Mouse (Mus musculus) E14TG2a.4 (cell line): Measurements from ENCODE around the gene Kif26b.

ENCODE experiments used
- H3K27me3 ChIP-seq: 2 replicates; pipeline ENCODE4 v1.6.1; 2014; ENCODE audit warnings: low read length, control low read depth; ENCODE audit not compliant: insufficient read depth
- H3K36me3 ChIP-seq: 2 replicates; pipeline ENCODE4 v1.6.1; 2014; ENCODE audit warnings: low read length, control low read depth; ENCODE audit not compliant: insufficient read depth
- H3K4me1 ChIP-seq: replicated peaks from 2 replicates; pipeline ENCODE4 v1.6.1; 2014; ENCODE audit warnings: low read depth, low read length, control low read depth
- H3K4me3 ChIP-seq: replicated peaks from 2 replicates; pipeline ENCODE4 v1.5.1; 2014; ENCODE audit warnings: mild to moderate bottlenecking, low read length
- H3K9me3 ChIP-seq: 2 replicates; pipeline ENCODE4 v1.6.1; 2014; ENCODE audit warnings: low read length, control low read depth
- CTCF ChIP-seq: conservative IDR thresholded peaks from 2 replicates; pipeline ENCODE4 v1.5.1; 2014; ENCODE audit warnings: low read length
- NANOG ChIP-seq: IDR thresholded peaks from 2 replicates; pipeline ENCODE4 v1.6.1; 2014; ENCODE audit warnings: borderline replicate concordance, low read length, mixed read lengths
- POU5F1 ChIP-seq: IDR thresholded peaks from 2 replicates; pipeline ENCODE4 v1.6.1; 2014; ENCODE audit warnings: low read length, borderline replicate concordance

Gene Kif26b

DNA sequence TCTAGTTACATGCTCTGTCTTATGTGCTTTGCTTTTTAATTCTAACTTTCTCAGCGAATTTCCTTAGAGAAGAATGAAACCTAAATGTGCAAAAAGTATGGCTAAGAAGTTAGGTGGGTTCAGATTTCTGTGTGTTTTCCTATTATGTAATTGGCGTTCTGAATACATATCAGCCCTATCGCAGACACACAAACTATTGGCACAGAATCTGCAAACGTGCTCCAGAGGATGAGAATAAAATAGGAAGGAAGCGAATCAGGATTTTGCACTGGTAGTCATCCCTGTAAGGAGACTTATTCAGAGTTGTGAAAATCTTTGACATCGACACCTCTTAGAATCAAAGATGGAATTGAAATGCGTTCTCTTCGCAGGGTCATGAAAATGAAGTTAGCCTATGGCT, 270.0 kb downstream of the Kif26b start:
- H3K9me3 ChIP-seq = no peaks in the 10 kb centered on the region
- no peak for TF ChIP-seq POU5F1
- no peak for TF ChIP-seq NANOG
- TF ChIP-seq CTCF = no peak
- peaks cover 20% of the 10 kb centered on the region for H3K27me3 ChIP-seq
- no peak overlapping the region for H3K4me3 ChIP-seq
- H3K4me1 ChIP-seq = no peaks in the 10 kb centered on the region
- H3K36me3 ChIP-seq = no peaks in the 10 kb centered on the region

DNA sequence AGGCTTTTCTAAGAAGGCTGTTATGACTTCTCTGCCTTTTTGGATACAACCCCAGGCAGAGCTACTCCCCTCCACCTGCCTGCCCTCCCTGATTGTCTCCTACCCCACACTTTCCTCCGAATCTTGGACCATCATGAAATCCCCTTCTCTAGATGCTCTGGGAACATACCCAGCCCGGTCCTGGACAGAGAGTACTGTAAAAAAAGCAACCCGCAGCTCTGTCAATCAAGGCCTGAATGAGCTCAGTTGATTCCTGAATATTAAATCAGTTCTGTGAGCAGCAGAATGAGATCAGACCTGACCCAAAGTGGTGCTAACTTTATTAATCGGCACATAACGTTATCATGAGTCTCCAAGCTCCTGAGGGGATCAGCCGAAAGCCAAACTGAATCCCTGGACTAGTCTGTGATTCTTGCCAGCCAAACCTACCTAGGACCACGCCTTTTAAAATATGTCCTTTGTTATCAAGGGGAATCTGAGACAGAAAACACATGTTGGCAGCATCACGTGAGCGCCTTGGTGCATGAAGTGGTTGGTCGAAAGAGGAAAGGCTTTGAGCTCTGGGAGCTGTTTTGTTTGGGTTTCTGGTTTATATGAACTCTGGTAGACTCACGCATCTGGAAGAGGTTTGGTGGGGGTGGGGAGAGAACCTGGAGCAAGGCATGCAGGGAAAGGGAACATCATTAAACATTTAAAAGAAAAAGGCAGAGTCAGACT, 271.1 kb downstream of the Kif26b start:
- H3K27me3 ChIP-seq = peaks cover 20% of the 10 kb centered on the region
- H3K4me3 ChIP-seq = no peak overlapping the region
- TF ChIP-seq CTCF = no peak
- no peak for TF ChIP-seq POU5F1
- TF ChIP-seq NANOG = no peak
- no peaks in the 10 kb centered on the region for H3K4me1 ChIP-seq
- no peaks in the 10 kb centered on the region for H3K36me3 ChIP-seq
- H3K9me3 ChIP-seq = no peaks in the 10 kb centered on the region

DNA sequence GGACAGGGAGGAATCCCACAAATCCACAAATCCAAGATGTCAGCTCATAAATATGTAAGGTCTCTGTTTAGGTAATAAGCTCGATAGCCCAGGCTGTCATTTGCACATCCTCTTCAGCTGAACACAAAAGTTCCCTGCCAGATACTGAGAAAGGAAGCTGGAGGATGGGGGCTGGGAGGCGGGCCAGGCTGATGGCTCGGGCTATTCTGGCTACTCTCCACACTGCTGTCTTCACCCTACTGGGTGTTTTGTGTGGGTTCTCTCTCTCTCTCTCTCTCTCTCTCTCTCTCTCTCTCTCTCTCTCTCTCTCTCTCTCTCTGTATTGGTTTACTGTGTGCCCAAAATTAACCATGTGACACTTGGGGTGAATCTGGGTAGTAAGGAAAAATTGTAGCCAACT, 274.2 kb downstream of the Kif26b start:
- no peaks in the 10 kb centered on the region for H3K4me1 ChIP-seq
- H3K9me3 ChIP-seq = no peaks in the 10 kb centered on the region
- no peak overlapping the region for H3K4me3 ChIP-seq
- H3K27me3 ChIP-seq = peaks cover 11% of the 10 kb centered on the region; the same call in 1 of the 2 replicates
- no peak for TF ChIP-seq CTCF
- no peak for TF ChIP-seq POU5F1
- no peak for TF ChIP-seq NANOG
- no peaks in the 10 kb centered on the region for H3K36me3 ChIP-seq

DNA sequence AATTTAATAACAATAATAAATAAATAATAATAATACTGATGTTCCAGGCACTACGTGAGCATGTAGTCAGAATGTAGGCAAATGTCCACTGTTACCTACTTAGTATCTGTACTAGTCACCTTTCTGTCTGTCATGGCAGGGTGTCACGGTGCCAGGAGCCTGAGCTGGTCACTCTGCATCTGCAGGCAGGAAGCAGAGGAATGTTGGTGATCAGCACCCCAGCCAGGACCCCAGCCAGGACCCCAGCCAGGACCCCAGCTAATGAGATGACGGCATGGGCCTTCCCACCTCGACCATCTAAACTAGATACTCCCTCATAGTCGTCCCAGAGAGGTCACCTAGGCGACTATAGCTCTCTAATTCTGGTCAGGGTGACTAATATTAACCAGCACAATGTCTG, 288.6 kb downstream of the Kif26b start:
- Histone ChIP-seq H3K36me3 (no peaks in the 10 kb centered on the region), H3K9me3 (no peaks in the 10 kb centered on the region), H3K4me1 (0 out of 2 replicates have a peak, but pooled peaks cover 4% of the 10 kb centered on the region), H3K4me3 (no peak overlapping the region), H3K27me3 (0 out of 2 replicates have a peak, but pooled peaks cover 4% of the 10 kb centered on the region)
- TF ChIP-seq CTCF = no peak
- no peak for TF ChIP-seq NANOG
- no peak for TF ChIP-seq POU5F1

DNA sequence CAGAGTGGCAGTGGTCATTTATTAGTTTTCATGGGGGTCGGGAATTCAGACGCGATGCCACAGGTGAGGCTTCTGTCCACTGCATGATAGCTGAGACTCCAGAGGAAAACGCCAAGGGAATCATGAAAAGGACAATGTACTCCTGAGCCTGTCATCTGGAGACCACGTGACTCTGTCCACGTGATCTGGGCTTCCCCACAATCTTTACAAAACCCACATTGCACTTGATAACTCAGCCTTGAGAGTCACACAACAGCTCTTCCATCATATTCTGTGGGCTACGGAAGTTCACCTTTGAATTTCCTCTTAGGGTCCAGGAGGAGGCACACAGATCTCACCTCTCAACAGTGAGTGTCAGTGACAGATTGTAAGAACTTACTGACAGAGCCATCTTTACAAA, 290.1 kb downstream of the Kif26b start:
- 0 out of 2 replicates have a peak, but pooled peaks cover 4% of the 10 kb centered on the region for H3K4me1 ChIP-seq
- H3K4me3 ChIP-seq = no peak overlapping the region
- 0 out of 2 replicates have a peak, but pooled peaks cover 4% of the 10 kb centered on the region for H3K27me3 ChIP-seq
- peaks cover 9% of the 10 kb centered on the region for H3K9me3 ChIP-seq
- no peak for TF ChIP-seq CTCF
- TF ChIP-seq POU5F1 = no peak
- no peak for TF ChIP-seq NANOG
- H3K36me3 ChIP-seq = no peaks in the 10 kb centered on the region

DNA sequence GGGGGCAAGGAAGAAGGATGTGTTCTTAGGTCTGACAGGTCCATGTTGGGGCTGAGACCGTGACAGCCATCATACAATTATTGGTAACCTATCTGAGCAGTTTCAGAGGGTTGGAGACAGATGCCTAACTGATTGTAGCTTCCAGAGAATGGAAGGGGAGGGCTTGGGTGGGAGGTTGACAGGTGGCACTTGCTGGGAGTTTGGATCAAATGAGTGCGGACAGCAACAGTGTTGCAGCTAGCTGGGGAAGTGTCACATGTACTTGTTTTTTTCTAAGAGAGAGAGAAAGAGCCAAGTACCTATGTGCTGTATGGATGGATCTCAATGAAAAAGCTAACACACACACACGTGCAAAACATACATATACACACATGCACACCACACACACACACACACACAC, 291.2 kb downstream of the Kif26b start:
- H3K9me3 ChIP-seq = peaks cover 12% of the 10 kb centered on the region
- no peak for TF ChIP-seq POU5F1
- no peak for TF ChIP-seq NANOG
- no peak for TF ChIP-seq CTCF
- no peaks in the 10 kb centered on the region for H3K36me3 ChIP-seq
- H3K27me3 ChIP-seq = 0 out of 2 replicates have a peak, but pooled peaks cover 4% of the 10 kb centered on the region
- H3K4me1 ChIP-seq = 0 out of 2 replicates have a peak, but pooled peaks cover 4% of the 10 kb centered on the region
- no peak overlapping the region for H3K4me3 ChIP-seq

DNA sequence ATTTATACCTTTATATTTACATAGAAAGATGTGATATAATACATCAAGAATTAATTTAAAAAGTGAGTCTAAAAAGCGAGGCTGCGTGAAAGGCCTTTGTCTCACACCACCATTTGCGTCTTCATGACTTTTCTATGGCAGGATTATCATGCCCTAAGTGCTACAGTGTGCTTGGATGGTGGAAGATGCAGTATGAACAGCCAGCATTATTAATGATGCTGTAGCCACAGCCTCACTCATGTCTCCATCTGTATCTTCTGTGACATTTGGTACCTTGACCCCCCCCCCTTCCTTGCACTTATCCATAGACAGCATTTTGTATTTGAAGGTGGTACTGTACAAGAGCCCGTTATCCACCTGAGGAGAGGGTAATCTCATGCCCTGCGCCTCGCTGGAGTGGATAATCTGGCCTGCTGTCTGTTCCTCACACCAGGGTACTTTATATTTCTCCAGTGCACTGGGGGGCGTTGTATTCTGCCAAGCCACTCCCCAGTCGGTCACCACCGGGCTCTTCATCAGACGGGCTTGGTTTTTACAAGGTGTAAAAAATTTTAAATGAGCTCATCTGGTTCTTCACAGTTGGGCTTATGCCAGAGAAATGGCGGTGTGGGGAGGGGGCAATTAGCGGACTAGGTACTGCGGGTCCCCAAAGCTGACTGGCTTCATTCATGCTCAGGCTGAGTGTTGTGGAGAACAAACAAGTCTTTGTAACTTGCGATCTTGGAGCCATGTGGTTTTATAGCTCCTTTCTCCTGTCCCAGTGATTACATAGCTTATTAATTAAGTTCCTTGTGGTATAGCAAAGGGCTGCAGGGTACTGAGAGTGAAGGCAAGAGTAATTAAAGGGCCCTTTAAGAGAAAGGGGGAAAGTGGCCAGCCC, 291.9 kb downstream of the Kif26b start:
- Histone ChIP-seq H3K9me3 (peaks cover 12% of the 10 kb centered on the region), H3K36me3 (no peaks in the 10 kb centered on the region), H3K4me3 (no peak overlapping the region), H3K27me3 (0 out of 2 replicates have a peak, but pooled peaks cover 6% of the 10 kb centered on the region), H3K4me1 (0 out of 2 replicates have a peak, but pooled peaks cover 4% of the 10 kb centered on the region)
- TF ChIP-seq CTCF (no peak), POU5F1 (no peak), NANOG (no peak)

DNA sequence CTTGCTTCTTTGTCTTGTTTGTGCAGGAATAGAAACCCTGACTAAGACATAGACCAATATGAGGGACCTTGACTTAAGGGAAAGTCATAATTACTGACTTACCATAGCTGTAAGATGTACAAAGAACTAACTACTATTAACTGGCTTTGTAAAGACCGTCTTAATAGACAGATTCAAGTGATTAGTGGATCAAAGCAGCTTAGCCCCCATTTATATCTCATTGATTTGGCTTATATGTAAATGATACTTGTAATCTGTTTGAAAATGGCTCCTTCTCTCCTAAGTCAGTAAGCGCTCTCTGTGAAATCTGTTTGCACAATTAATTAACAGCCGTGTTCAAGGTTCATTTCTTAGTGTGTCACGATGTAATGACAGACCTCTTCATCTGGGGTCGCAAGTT, 295.9 kb downstream of the Kif26b start:
- H3K27me3 ChIP-seq = 0 out of 2 replicates have a peak, but pooled peaks cover 4% of the 10 kb centered on the region
- TF ChIP-seq CTCF (no peak), NANOG (no peak), POU5F1 (no peak)
- no peaks in the 10 kb centered on the region for H3K36me3 ChIP-seq
- no peak overlapping the region for H3K4me3 ChIP-seq
- 0 out of 2 replicates have a peak, but pooled peaks cover 4% of the 10 kb centered on the region for H3K4me1 ChIP-seq
- peaks cover 12% of the 10 kb centered on the region for H3K9me3 ChIP-seq

DNA sequence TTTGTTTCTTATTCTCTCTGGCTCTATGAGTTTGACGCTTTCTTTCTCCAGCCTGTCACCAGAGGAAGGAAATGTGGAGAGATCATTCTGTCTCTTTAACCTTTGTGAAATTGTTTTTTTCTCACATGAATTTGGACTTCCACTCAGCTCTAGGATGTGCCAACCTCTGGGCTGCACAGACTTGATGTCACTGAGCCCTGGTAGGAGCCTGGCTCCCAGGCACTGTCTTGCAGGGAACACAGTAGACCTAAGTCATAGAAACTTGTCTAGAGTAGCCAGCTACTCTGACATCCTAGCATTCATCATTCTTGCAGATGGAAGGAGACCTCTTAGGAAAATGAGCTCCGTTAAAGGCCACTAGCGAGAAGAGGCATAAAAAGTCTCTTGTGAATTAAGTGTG, 298.3 kb downstream of the Kif26b start:
- peaks cover 12% of the 10 kb centered on the region for H3K9me3 ChIP-seq
- no peaks in the 10 kb centered on the region for H3K36me3 ChIP-seq
- H3K4me1 ChIP-seq = no peaks in the 10 kb centered on the region
- TF ChIP-seq POU5F1 = no peak
- no peak for TF ChIP-seq CTCF
- no peak for TF ChIP-seq NANOG
- H3K4me3 ChIP-seq = no peak overlapping the region
- H3K27me3 ChIP-seq = 0 out of 2 replicates have a peak, but pooled peaks cover 2% of the 10 kb centered on the region
